Mouse (Mus musculus) hindbrain, embryonic 16.5 days (tissue): ENCODE results near the gene Best3. TPM values are rescaled to one million over a fixed set of nuclear protein-coding genes. Genes with fewer than 3 reads are reported as not detected.

Source experiments
- ATAC-seq: fragments of 200-750 bp; cut with Nextera tagmentation; 2 replicates; pipeline ENCODE4 v1.8.0; 2017; ENCODE audit warnings: moderate TSS enrichment, moderate library complexity
- H3K27ac ChIP-seq: fragments of 300-500 bp; sonication (generic); 2 replicates; pipeline ENCODE4 v1.5.1; 2014; ENCODE audit warnings: low read depth, mild to moderate bottlenecking, control low read depth, low read length, moderate library complexity
- H3K27me3 ChIP-seq: fragments of 300-500 bp; sonication (generic); replicated peaks from 2 replicates; pipeline ENCODE4 v1.6.1; 2014; ENCODE audit warnings: low read length; ENCODE audit not compliant: control insufficient read depth, insufficient read depth
- H3K36me3 ChIP-seq: fragments of 300-500 bp; sonication (generic); 2 replicates; pipeline ENCODE4 v1.6.1; 2014; ENCODE audit warnings: mild to moderate bottlenecking, low read length, moderate library complexity, mixed read lengths; ENCODE audit not compliant: control insufficient read depth, insufficient read depth
- H3K4me1 ChIP-seq: fragments of 300-500 bp; sonication (generic); 2 replicates; pipeline ENCODE4 v1.6.1; 2014; ENCODE audit warnings: low read depth, low read length; ENCODE audit not compliant: control insufficient read depth, insufficient read depth
- H3K4me2 ChIP-seq: fragments of 300-500 bp; sonication (generic); 2 replicates; pipeline ENCODE4 v1.6.1; 2014; ENCODE audit warnings: mild to moderate bottlenecking, low read length, control low read depth, moderate library complexity
- H3K4me3 ChIP-seq: fragments of 300-500 bp; sonication (generic); 2 replicates; pipeline ENCODE4 v1.5.1; 2014; ENCODE audit warnings: mild to moderate bottlenecking, low read length, control low read depth, moderate library complexity
- H3K9ac ChIP-seq: fragments of 300-500 bp; sonication (generic); 2 replicates; pipeline ENCODE4 v1.6.1; 2014; ENCODE audit warnings: low read depth, mild to moderate bottlenecking, control low read depth, low read length, moderate library complexity
- H3K9me3 ChIP-seq: fragments of 300-500 bp; sonication (generic); 2 replicates; pipeline ENCODE4 v1.6.1; 2014; ENCODE audit warnings: mild to moderate bottlenecking, low read length, moderate library complexity; ENCODE audit not compliant: control insufficient read depth
- WGBS: fragments of 180-500 bp; shearing (Covaris S2); extraction: QIAGEN DNeasy Blood & Tissue Kit; methylation state at CpG from one replicate; pipeline ENCODE4 v1.1.7; 2014; 5-methylcytosine and 5-hydroxymethylcytosine counted together
- polyA plus RNA-seq: library from polyadenylated mRNA; unstranded; fragments of >200 nt; fragmentation: Nextera tagmentation; extraction: Ambion mirVana; gene quantifications from 2 replicates; pipeline ENCODE4 v1.2.1, GENCODE M21; 2015

Gene Best3
- polyA plus RNA-seq, 1 experiment from 2014 or later = 0.16 TPM

DNA sequence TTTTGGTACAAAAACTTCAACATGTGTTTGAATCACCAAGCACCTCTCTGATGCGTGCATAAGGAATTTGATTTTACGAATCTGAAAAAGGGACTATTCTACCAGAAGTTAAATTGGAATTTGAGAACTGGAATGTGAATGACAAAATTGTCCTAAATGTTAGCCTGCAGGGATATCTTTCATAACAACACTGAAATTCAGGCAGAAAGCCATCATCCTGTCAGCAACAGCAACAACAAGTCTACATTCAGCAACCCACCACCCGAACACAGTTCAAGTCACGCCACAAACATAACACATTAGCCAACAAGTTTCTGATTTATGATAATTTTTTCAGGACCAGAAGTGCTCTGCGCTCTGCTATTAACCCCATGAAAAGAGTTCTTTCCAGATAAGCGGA, 30.9 kb upstream of the Best3 start:
- no peaks in the 10 kb centered on the region for H3K27me3 ChIP-seq
- WGBS = 95% methylated on average over 6 of the region's 6 CpGs
- no peaks in the 10 kb centered on the region for H3K9me3 ChIP-seq
- no peak overlapping the region for H3K27ac ChIP-seq
- ATAC-seq = no peak
- H3K4me1 ChIP-seq = no peaks in the 10 kb centered on the region
- no peak overlapping the region for H3K9ac ChIP-seq
- no peaks in the 10 kb centered on the region for H3K36me3 ChIP-seq
- no peak overlapping the region for H3K4me2 ChIP-seq
- no peak overlapping the region for H3K4me3 ChIP-seq

DNA sequence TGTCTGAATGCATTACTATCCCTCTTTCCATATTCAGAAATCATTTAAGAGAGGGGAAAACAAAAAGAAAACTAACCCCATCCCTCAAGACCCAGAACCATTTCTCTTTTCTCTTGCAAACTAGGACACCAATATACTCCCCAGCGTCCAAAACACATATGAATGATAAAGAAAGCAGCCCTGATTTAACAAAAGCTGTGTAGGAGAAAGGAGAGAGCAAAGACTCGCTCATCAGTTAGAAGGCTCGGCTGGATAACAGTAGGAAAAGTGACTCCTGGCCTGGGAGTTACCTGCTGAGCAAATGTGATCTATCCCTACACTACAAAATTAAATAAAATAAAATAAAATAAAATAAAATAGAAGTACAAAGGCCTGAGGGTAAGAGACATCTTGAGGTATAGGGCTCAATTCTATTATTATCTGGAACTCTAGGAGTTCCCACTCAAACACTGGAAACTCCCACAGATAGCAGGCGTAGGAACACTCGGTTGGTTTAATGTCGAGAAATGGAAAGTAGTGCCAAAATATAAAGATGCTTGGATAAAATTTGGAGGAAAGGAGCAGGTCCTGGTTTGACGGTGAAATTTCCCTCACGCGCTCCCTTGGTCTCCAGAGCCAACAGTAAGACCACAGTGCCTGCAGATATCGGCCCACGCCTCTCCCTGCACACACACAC, 29.5 kb upstream of the Best3 start:
- H3K36me3 ChIP-seq = no peaks in the 10 kb centered on the region
- no peak overlapping the region for H3K27ac ChIP-seq
- no peaks in the 10 kb centered on the region for H3K27me3 ChIP-seq
- no peak overlapping the region for H3K4me3 ChIP-seq
- H3K4me1 ChIP-seq = no peaks in the 10 kb centered on the region
- H3K9ac ChIP-seq = no peak overlapping the region
- no peak overlapping the region for H3K4me2 ChIP-seq
- no peaks in the 10 kb centered on the region for H3K9me3 ChIP-seq
- no peak for ATAC-seq
- WGBS = 89% methylated on average over 11 of the region's 11 CpGs

DNA sequence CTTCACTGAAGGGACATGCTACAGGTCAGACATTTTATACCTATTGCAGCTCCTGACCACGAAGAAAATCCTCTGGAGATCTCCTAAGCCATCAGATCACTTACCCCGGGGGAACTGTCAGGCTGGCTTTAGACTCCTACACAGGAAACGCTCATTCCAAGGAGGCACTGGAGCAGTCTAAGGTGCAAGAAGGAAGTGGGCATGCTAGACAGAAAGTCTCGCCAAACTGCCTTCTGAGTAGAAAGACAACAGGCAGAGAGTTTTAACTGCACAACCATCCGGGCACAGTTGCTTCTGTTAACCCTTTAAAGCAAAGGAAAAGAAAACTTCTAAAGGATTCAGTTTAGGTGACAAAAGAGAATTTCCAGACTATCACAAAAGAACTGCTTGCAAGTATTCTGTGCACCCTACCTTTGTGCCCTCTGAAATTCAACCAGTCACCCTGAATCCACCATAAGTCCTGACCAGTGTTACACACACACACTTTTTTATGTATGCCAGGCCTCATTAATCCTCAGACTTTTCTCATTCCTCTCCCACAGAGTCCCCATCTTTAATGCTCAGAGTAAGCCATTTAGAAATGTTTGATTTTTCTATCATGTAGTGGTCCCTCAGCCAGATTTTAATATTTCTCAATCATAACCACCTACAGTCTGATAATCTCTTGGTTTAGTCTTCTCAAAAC, 28.1 kb upstream of the Best3 start:
- no peak for ATAC-seq
- Histone ChIP-seq H3K27ac (no peak overlapping the region), H3K27me3 (no peaks in the 10 kb centered on the region), H3K9ac (no peak overlapping the region), H3K9me3 (no peaks in the 10 kb centered on the region), H3K4me2 (no peak overlapping the region), H3K4me3 (no peak overlapping the region), H3K36me3 (no peaks in the 10 kb centered on the region), H3K4me1 (no peaks in the 10 kb centered on the region)
- WGBS = 64% methylated on average over 5 of the region's 5 CpGs

DNA sequence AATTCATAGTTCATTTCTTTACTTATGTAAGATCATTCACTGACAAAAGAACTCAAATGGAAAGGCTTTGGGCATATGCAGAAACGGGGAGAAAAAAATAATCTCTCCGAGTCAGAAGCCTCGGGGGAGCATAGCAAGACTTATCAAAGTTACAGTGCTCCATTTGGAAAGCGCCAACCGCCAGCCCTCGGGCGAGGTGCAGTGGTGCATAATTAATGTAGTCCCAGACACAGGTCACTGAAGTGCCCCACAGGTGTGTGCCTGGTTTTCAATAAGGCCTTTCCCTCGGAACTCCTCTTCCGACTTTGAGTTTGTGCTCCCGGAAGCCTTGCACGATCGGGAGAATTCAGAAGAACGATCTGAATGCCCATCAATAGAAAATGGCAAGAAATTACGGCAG, 24.0 kb upstream of the Best3 start:
- H3K9me3 ChIP-seq = no peaks in the 10 kb centered on the region
- WGBS = 75% methylated on average over 14 of the region's 14 CpGs
- no peaks in the 10 kb centered on the region for H3K4me1 ChIP-seq
- no peak for ATAC-seq
- H3K27ac ChIP-seq = no peak overlapping the region
- no peak overlapping the region for H3K4me3 ChIP-seq
- no peaks in the 10 kb centered on the region for H3K27me3 ChIP-seq
- H3K9ac ChIP-seq = no peak overlapping the region
- no peak overlapping the region for H3K4me2 ChIP-seq
- no peaks in the 10 kb centered on the region for H3K36me3 ChIP-seq

GRCm38 (mm10) chr10:116962803-116963202, 23.3 kb upstream of the Best3 start:
- no peak overlapping the region for H3K27ac ChIP-seq
- no peak for ATAC-seq
- H3K27me3 ChIP-seq = no peaks in the 10 kb centered on the region
- H3K4me3 ChIP-seq = no peak overlapping the region
- H3K36me3 ChIP-seq = no peaks in the 10 kb centered on the region
- WGBS = 60% methylated on average over 17 of the region's 17 CpGs
- H3K4me2 ChIP-seq = no peak overlapping the region
- H3K4me1 ChIP-seq = no peaks in the 10 kb centered on the region
- H3K9ac ChIP-seq = no peak overlapping the region
- H3K9me3 ChIP-seq = no peaks in the 10 kb centered on the region

DNA sequence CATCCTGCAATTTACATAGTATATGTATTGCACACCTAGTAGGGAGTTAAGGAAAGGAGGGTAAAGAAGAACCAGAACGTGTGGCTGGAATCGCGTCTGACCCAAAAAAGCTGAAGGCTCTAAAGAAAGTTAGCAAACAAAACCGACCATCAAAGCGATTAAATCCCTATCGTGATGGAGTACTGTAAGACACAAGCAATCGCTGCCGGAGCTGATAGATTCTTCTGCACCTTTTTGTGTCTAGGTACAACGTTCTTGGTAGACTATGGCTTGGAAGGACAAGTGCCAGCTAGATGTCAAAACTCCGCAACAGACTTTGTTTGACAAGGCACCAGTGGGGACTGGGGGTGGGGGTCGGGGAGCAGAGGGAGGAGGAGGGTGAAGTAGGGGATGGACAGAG, 22.0 kb upstream of the Best3 start:
- Histone ChIP-seq H3K27ac (no peak overlapping the region), H3K36me3 (no peaks in the 10 kb centered on the region), H3K9me3 (no peaks in the 10 kb centered on the region), H3K9ac (no peak overlapping the region), H3K4me3 (no peak overlapping the region), H3K27me3 (no peaks in the 10 kb centered on the region), H3K4me2 (no peak overlapping the region), H3K4me1 (no peaks in the 10 kb centered on the region)
- no peak for ATAC-seq
- WGBS = 85% methylated on average over 11 of the region's 11 CpGs

- Histone ChIP-seq H3K4me3 (no peak overlapping the region), H3K36me3 (no peaks in the 10 kb centered on the region), H3K9ac (no peak overlapping the region), H3K27me3 (no peaks in the 10 kb centered on the region), H3K4me2 (no peak overlapping the region), H3K9me3 (no peaks in the 10 kb centered on the region), H3K4me1 (no peaks in the 10 kb centered on the region), H3K27ac (no peak overlapping the region)
- ATAC-seq = no peak
- WGBS = 96% methylated on average over 4 of the region's 4 CpGs
Measured at GRCm38 (mm10) chr10:116964571-116964970, 21.5 kb upstream of the Best3 start.

GRCm38 (mm10) chr10:116965297-116965696, 20.8 kb upstream of the Best3 start:
- no peak overlapping the region for H3K4me2 ChIP-seq
- H3K9me3 ChIP-seq = no peaks in the 10 kb centered on the region
- H3K27ac ChIP-seq = no peak overlapping the region
- no peak overlapping the region for H3K4me3 ChIP-seq
- 68% methylated on average over 5 of the region's 5 CpGs for WGBS
- H3K27me3 ChIP-seq = no peaks in the 10 kb centered on the region
- no peaks in the 10 kb centered on the region for H3K36me3 ChIP-seq
- ATAC-seq = no peak
- no peak overlapping the region for H3K9ac ChIP-seq
- H3K4me1 ChIP-seq = no peaks in the 10 kb centered on the region

- Histone ChIP-seq H3K27me3 (no peaks in the 10 kb centered on the region), H3K4me3 (no peak overlapping the region), H3K4me1 (no peaks in the 10 kb centered on the region), H3K9ac (no peak overlapping the region), H3K4me2 (no peak overlapping the region), H3K27ac (no peak overlapping the region), H3K36me3 (no peaks in the 10 kb centered on the region), H3K9me3 (no peaks in the 10 kb centered on the region)
- no peak for ATAC-seq
- 76% methylated on average over 6 of the region's 6 CpGs for WGBS
Measured at GRCm38 (mm10) chr10:116966065-116966464, 20.0 kb upstream of the Best3 start.
